Mouse (Mus musculus): Measurements from ENCODE around the gene Scly. TPM values are rescaled to one million over a fixed set of nuclear protein-coding genes. Genes with fewer than 3 reads are reported as not detected.
A peak's percentile ranks its signal among the peaks of the same experiment; 100 is the strongest.

Gene Scly
- total RNA-seq, 1 experiment from 2014 or later, result 21.2 TPM

- no peak for ATAC-seq (ENCODE audit: extremely low read depth, insufficient number of reproducible peaks, low FRiP score, poor library complexity, severe bottlenecking)
Measured at GRCm38 (mm10) chr1:91350841-91351240, 52.7 kb downstream of the Scly start, which contains the start of gene Klhl30. Gene Klhl30, plus strand, starts transcription at chr1:91351016.

DNA sequence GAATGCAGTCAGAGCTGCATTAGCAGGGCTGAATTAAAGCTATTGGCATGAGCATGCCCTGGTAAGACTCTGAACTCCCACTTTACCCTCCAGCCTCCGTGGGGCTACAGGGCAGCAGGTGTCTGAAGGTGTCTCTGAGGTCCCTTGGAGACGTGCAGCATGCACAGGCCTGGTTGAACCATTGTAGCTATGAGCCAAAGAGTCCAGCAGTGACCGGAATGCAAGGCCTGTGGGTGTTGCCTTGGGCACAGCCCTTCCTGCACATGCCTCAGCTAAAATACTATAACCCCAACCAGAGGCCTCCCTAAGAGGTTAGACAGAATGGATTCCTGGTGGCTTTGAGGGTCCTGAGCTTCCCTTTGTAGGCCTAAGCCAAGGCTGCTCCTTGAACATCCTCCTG lies 53.1 kb downstream of the Scly start:
- ATAC-seq (ENCODE audit: extremely low read depth, insufficient number of reproducible peaks, low FRiP score, poor library complexity, severe bottlenecking), result no peak

GRCm38 (mm10) chr1:91352277-91352676 lies 54.1 kb downstream of the Scly start:
- no peak for ATAC-seq (ENCODE audit: extremely low read depth, insufficient number of reproducible peaks, low FRiP score, poor library complexity, severe bottlenecking)

GRCm38 (mm10) chr1:91356105-91356504 lies 58.0 kb downstream of the Scly start:
- ATAC-seq (ENCODE audit: extremely low read depth, insufficient number of reproducible peaks, low FRiP score, poor library complexity, severe bottlenecking), result no peak

GRCm38 (mm10) chr1:91362113-91362512 lies 64.0 kb downstream of the Scly start:
- ATAC-seq (ENCODE audit: extremely low read depth, insufficient number of reproducible peaks, low FRiP score, poor library complexity, severe bottlenecking), result no peak

DNA sequence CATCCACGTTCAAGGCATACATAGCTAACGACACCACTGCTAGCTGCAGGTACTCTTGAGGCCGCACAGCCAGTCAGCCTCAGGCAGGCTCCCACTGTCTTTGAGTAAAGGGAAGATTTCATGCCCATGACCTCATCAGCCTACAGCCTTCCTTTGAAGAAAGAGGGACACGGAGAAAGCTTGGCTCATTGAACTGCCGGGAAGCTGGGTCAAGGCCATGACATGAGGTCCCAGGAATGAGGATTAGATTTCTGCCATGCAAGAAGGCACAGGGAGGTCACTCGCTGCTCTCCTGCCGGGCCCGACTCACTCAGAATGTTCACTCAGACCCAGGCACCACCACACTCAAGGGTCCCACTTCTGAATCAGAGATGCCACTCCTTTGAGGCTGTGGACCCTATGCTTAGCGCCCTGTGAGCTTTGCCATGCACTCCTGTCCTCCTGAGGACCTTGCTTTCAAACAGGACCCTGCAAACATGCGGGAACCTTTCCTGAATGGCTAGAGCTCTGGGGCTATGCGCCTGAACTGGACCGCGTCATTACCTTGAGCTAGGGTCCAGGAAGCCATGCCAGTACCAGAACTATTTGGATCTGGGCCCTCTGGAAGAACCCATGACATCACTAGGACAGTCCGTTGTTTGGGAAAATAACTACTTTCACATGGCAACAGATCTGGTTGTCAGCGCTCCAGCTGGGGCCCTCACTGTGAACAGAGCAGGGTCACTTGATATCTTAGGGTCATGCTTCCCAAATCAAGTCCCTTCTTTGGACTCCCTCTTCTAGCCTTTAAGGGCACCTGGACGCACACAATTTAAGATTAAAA lies 66.9 kb downstream of the Scly start:
- no peak for ATAC-seq (ENCODE audit: extremely low read depth, insufficient number of reproducible peaks, low FRiP score, poor library complexity, severe bottlenecking)

DNA sequence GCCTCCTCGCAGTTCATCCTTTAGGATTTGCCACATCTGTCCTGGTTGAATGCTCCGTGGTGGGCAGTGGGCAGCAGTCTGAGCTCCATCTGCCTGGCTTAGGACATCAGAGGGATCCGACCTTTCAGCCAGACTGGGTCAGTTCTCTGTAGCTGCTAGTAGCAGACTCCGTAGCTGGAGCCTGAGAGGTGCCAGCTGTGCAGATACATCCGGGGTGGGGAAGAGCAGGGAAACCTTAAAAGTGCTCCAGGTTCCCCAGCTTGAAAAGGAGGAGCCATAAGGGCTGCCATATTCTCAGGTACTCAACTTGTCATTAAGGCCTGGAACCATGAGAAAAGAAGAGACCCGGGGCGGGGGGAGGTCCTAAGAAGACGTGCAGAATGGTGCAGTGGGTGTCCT lies 67.7 kb downstream of the Scly start:
- ATAC-seq (ENCODE audit: extremely low read depth, insufficient number of reproducible peaks, low FRiP score, poor library complexity, severe bottlenecking), result no peak

DNA sequence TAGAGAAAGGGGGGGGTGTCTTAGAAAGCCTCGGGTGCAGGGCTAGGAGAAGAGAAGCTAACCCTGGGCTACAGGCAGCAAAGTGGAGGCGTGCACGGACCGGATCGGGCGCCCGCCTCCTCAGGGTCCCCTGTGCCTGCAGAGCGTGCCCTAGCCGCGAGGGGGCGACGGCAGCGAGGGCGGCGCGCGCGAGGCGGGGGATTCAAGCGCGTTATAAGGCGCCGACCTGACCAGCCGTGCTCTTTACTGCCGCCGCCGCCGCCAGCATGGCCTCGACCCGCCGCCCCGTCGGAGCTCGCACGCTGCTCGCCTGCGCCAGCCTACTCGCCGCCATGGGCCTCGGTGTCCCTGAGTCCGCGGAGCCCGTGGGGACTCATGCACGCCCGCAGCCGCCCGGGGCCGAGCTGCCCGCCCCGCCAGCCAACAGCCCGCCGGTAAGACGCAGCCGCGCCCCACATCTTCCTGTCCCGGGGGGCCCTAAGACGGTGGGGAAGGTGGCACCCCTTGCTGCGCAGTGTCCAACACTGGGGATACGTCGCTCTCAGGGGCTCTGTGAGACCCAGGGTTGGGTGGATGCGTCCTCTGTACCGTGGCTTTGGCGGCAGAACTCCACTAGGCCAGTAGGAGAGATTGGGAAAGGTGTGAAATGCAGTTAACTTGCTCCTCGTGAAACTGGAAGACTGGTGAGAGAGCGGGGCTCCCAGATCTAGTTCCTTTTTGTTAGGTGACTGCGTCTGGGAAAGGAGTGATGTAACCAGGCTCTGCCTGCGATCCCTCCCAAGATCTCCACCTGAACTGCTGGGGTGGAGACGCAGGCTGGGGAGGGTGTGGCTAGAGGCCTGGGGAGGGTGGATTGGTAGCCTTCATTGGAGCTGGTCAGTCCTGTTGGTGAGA lies 68.3 kb downstream of the Scly start, which contains the start of gene Erfe:
Gene Erfe, plus strand, starts transcription at position 216 of the 894 bp plus-strand sequence.
- ATAC-seq (ENCODE audit: extremely low read depth, insufficient number of reproducible peaks, low FRiP score, poor library complexity, severe bottlenecking), result peak; percentile 44; the same call in 1 of the 2 replicates

GRCm38 (mm10) chr1:91367295-91367694 lies 69.2 kb downstream of the Scly start:
- ATAC-seq (ENCODE audit: extremely low read depth, insufficient number of reproducible peaks, low FRiP score, poor library complexity, severe bottlenecking), result no peak

DNA sequence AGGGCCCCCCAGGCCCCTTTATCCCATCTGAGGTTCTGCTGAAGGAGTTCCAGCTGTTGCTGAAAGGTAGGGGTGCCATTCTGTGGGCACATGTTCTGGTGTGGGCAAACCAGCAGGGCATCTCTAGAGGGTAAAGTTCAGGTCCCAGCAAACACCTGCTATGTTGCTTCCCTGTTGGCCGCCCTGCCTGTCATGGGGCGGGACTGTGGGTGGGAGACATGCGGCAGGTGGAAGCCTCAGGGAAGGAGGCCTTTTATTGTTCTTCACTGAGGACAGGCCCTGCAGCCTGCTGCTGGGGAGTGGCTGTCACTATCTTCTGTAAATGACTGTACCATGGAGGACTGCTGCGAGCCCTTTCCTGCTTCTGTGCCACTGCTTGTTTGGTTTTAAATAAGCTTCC lies 71.3 kb downstream of the Scly start:
- no peak for ATAC-seq (ENCODE audit: extremely low read depth, insufficient number of reproducible peaks, low FRiP score, poor library complexity, severe bottlenecking)

GRCm38 (mm10) chr1:91370055-91370454 lies 71.9 kb downstream of the Scly start:
- no peak for ATAC-seq (ENCODE audit: extremely low read depth, insufficient number of reproducible peaks, low FRiP score, poor library complexity, severe bottlenecking)

Other genes starting within 250 kb of the Scly start
- gene Rbm44, start 153.2 kb upstream of the Scly start, total RNA-seq (2017), result 1.5 TPM in 1 of 2 replicates, not detected in the other
- 10.1 and 10.8 TPM in 2 replicates for gene Ramp1, start 118.5 kb upstream of the Scly start, total RNA-seq (2017)
- gene Ube2f, start 48.0 kb upstream of the Scly start, total RNA-seq (2017), result 34.9 and 42.0 TPM in 2 replicates
- 0.12 TPM in 2 replicates for gene Espnl, start 23.7 kb downstream of the Scly start, total RNA-seq (2017)
- gene Klhl30, start 52.7 kb downstream of the Scly start, total RNA-seq (2017), result 0.12 TPM in 1 of 2 replicates, not detected in the other
- not detected in 2 replicates for gene Erfe, start 68.1 kb downstream of the Scly start, total RNA-seq (2017)
- 140 and 154 TPM in 2 replicates for gene Ilkap, start 100.5 kb downstream of the Scly start, total RNA-seq (2017)
- gene Hes6, start 115.7 kb downstream of the Scly start, total RNA-seq (2017), result 19.1 and 25.7 TPM in 2 replicates
- gene Per2, start 161.0 kb downstream of the Scly start, total RNA-seq (2017), result 6.5 and 15.8 TPM in 2 replicates
- gene Traf3ip1, start 196.3 kb downstream of the Scly start, total RNA-seq (2017), result 7.2 and 8.4 TPM in 2 replicates
- gene Asb1, start 242.2 kb downstream of the Scly start, total RNA-seq (2017), result 10.2 and 10.6 TPM in 2 replicates